Mouse (Mus musculus) splenic B cell, adult 2 months (primary cell): ENCODE measurements around the gene Usp54.

Experiments
- DNase-seq: peaks from one replicate; pipeline ENCODE4 v3.0.0-alpha.2; 2011; ENCODE audit warnings: low read depth, low spot score
- H3K27me3 ChIP-seq: 2 replicates; pipeline ENCODE4 v1.6.1; 2012; ENCODE audit warnings: mild to moderate bottlenecking, low read length, moderate library complexity, mixed read lengths; ENCODE audit not compliant: control insufficient read depth, poor library complexity, insufficient read depth, severe bottlenecking
- H3K36me3 ChIP-seq: 2 replicates; pipeline ENCODE4 v1.6.1; 2012; ENCODE audit warnings: mild to moderate bottlenecking, low read length, moderate library complexity, mixed read lengths; ENCODE audit not compliant: control insufficient read depth, poor library complexity, insufficient read depth, severe bottlenecking

Gene Usp54

DNA sequence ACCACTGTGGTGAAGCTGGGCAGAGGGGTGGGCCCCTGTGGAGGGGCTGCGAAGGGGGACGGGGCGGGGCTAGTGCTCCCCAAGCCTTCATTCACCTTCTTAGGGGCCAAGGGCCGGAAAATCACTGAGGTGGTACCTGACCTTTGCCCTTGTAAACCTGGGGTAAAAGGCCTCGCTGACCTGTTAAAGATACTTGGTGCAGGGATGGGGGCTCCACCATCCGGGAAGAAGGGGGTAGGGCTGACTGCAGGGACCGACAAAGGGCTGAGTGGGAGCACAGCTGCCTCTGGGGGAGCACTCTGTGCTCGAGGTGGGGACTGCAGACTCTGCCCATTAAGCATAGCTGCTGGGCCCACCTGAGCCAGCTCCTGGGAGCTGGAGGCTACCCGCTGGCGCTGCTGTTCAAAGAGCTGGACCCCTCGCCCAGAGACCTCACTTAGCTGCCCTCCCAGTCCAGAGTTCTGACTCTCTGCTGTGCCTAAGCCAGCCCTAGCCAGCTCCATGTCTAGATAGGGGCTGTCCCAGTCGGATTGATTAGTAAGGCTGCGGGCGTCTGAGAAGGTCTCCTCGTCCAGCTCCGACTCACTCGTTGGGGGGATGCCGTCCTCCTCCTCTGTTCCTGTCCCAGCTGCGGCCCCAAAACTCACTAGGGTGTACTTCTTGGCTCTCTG lies 20.9 kb upstream of the Usp54 start:
- Histone ChIP-seq H3K36me3 (no peaks in the 10 kb centered on the region), H3K27me3 (no peaks in the 10 kb centered on the region)
- no peak for DNase-seq

DNA sequence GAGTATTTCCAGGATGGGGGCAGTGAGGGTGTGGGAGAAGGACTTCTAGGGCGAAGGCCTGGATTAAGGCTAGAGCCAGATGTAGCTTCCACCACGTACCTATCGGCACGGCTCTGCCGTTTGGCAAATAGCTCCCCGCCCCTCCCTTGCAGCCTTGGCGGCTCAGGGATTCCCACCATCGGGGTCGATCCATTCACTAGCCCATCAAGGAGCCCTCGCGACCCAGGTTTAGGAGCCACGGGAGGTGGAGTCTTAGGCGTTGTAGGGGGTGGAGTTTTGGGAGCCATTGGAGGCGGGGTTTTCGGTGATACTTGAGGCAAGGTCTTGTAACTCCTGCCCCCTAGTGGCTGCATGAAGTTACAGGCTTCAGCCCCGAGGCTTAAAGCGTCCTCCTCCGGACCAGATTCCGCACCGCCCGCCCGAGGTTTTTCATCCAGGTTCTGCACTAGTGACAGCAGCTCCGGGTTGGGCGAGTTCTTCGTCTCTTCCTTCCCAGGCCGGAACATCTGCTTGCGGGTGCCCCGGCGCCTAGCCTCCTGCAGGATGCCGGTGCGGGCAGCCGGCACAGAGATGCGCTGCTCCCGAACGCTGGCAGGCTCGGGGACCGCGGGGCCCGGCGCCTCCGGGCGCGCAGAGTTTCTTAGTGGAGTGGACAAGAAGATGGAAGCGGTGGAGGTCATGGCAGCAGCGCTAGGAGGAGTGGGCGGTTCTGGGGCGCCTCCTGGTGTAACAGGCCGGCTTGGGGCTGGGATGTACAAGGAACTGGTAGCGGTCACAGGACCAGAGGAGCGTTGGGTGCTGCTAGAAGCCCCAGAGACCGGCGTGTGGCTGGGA lies 20.2 kb upstream of the Usp54 start:
- H3K27me3 ChIP-seq: no peaks in the 10 kb centered on the region
- no peaks in the 10 kb centered on the region for H3K36me3 ChIP-seq
- peak; percentile 97 for DNase-seq

- DNase-seq: no peak
- Histone ChIP-seq H3K27me3 (no peaks in the 10 kb centered on the region), H3K36me3 (no peaks in the 10 kb centered on the region)
These were observed 18.8 kb upstream of the Usp54 start for GRCm38 (mm10) chr14:20659687-20660086.

DNA sequence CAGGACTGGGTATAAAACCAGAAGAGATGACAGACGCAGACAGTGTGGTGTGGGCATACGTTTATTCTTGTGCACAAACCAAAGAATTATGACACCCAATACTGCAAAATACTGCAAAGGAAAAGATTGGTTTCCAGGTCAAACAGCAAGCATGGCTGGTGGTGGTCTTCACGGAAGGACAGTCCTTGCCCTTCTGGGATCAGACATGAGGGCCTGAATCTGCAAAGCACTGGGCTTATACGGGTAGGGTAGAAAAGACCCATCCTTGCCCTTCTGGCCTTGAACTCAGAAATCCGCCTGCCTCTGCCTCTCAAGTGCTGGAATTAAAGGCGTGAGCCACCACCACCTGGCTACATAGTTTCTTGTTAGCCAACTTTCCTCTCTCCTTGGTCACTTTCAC lies 18.0 kb upstream of the Usp54 start:
- DNase-seq: no peak
- Histone ChIP-seq H3K27me3 (no peaks in the 10 kb centered on the region), H3K36me3 (no peaks in the 10 kb centered on the region)

DNA sequence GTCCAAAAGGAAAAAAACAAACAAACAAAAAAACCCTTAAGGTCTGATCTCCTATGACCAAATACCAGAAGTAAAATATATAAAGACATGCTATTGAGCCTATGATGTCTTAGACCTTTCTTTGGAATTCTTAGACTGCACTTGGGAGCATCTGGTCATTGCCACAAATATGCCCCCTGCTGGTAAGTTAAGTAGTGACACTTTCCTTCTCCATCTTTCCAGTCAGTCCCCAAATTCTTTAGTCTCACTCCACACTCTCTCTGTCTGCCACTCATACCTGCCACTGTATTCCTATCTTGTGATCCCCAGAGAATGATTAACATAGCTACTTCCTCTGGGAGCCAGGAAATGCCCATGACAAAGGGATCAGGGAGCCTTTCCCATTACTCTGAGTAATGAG lies 17.5 kb upstream of the Usp54 start:
- Histone ChIP-seq H3K27me3 (no peaks in the 10 kb centered on the region), H3K36me3 (no peaks in the 10 kb centered on the region)
- DNase-seq: peak; percentile 68

DNA sequence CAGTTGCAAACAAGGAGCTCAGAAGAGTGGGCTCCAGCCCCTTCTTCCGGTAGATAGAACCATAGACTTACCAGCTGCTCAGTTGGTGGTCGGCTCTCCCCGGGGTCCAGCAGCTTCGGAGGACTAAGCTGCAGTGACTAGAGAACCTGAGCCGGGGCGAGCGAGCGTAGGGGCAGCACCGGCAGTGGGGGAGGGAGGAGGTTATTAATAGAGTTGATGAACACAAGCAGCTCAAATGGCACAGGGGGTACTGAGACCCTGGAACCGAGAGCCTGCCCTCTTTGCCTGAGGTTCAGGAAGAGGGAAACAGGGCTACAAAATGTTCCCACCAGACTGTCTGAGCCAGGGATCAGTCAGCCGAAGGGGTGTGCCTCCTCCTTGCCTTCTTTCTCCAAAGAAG lies 15.5 kb upstream of the Usp54 start, which contains the start of gene Myoz1:
Gene Myoz1, minus strand, starts transcription at position 180 of the 400 bp plus-strand sequence.
- no peaks in the 10 kb centered on the region for H3K27me3 ChIP-seq
- DNase-seq: no peak
- H3K36me3 ChIP-seq: no peaks in the 10 kb centered on the region

DNA sequence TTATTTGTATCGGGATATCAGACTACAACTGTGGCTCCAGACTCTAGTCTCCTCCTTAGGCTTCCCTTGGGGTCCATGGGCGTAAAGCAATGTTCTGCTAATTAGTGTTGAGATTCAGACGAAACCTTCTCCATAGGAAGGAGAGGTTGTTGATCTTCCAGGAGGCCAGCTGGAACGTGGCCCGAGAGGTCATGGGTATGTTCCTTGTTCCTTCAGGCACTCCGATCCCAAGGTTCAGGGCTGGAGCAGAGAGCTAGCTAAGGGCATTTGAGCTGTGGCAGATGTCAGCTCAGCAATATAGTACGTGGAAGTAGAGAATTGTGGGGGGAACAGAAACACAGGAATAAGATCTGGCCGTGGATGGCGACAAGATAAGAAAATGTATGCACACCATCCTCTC lies 14.9 kb upstream of the Usp54 start:
- no peaks in the 10 kb centered on the region for H3K36me3 ChIP-seq
- no peak for DNase-seq
- H3K27me3 ChIP-seq: no peaks in the 10 kb centered on the region

- DNase-seq: no peak
- H3K36me3 ChIP-seq: no peaks in the 10 kb centered on the region
- no peaks in the 10 kb centered on the region for H3K27me3 ChIP-seq
These were observed 14.0 kb upstream of the Usp54 start for GRCm38 (mm10) chr14:20654690-20655421.

GRCm38 (mm10) chr14:20651722-20652256 lies 10.9 kb upstream of the Usp54 start:
- DNase-seq: no peak
- Histone ChIP-seq H3K27me3 (no peaks in the 10 kb centered on the region), H3K36me3 (no peaks in the 10 kb centered on the region)

GRCm38 (mm10) chr14:20651000-20651399 lies 10.1 kb upstream of the Usp54 start:
- Histone ChIP-seq H3K27me3 (no peaks in the 10 kb centered on the region), H3K36me3 (no peaks in the 10 kb centered on the region)
- no peak for DNase-seq

DNA sequence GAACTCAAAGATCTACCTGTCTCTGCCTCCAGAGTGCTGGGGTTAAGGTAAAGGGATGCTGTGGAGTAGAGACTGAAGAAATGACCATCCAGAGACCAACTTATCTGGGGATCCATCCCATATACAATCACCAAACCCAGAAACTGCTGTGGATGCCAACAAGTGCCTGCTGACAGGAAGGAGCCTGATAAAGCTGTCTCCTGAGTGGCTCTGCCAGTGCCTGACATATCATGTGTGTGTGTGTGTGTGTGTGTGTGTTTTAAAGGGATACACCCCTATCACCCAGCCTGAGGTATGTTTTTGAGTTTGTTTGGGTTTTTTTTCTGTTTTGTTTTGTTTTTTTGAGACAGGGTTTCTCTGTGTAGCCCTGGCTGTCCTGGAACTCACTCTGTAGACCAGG lies 5.5 kb upstream of the Usp54 start:
- no peaks in the 10 kb centered on the region for H3K27me3 ChIP-seq
- DNase-seq: no peak

GRCm38 (mm10) chr14:20645547-20645946 lies 4.7 kb upstream of the Usp54 start:
- peak; percentile 13 for DNase-seq
- no peaks in the 10 kb centered on the region for H3K27me3 ChIP-seq
- H3K36me3 ChIP-seq: no peaks in the 10 kb centered on the region; the same call in 1 of the 2 replicates

More for the DNA sequence above, 5.5 kb upstream of the Usp54 start:
- no peaks in the 10 kb centered on the region; the same call in 1 of the 2 replicates for H3K36me3 ChIP-seq

- DNase-seq: no peak
- Histone ChIP-seq H3K27me3 (no peaks in the 10 kb centered on the region), H3K36me3 (no peaks in the 10 kb centered on the region; the same call in 1 of the 2 replicates)
These were observed 594 bp upstream of the Usp54 start for GRCm38 (mm10) chr14:20641438-20641875.

DNA sequence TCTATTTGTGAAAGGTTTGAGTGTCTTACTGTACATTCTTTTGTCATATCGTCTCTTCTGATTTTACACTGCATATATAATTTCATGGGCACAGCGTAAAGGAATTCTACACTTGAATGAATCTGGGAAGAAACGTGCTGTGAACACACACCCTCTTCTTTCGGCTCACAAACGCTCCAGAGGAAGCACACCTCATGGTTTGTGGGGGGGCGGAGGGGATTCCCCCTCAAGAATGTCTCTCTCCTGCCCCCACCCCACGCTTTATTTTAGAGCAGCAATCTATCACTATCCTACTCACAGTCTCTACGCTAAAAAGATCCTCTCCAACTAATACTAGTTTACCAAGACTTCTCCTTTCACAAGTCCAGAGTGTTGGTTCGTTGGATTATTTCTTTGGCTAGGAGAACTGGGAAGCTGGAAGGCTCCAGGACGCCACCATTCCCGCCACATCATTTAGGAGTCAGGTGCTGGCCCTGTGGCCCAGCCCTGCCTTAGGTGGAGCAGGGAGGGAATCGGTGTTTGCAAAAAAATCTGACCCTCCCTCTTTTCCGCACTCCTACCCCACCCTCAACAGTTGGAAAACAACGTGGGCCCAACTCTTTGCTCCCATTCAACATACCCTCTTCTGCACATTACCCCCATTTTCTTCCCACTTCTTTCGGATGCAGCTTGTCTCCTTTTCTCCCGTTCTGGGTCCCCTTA lies 794 bp downstream of the Usp54 start:
- H3K27me3 ChIP-seq: no peaks in the 10 kb centered on the region
- H3K36me3 ChIP-seq: no peaks in the 10 kb centered on the region; the same call in 1 of the 2 replicates
- DNase-seq: peak; percentile 72
